Mouse (Mus musculus): ENCODE measurements around the gene Il2rb. TPM values are rescaled to one million over a fixed set of nuclear protein-coding genes. Genes with fewer than 3 reads are reported as not detected.
A peak's percentile ranks its signal among the peaks of the same experiment; 100 is the strongest.

Gene Il2rb
- under 1 TPM; 0.12 to 0.50 (median 0.30) TPM for total RNA-seq (2022)

- DNase-seq (ENCODE audit: low spot score in 2 of 2), result no peak
Measured at GRCm38 (mm10) chr15:78494968-78495406, at the start of gene Il2rb. Il2rb (minus strand) TSS chr15:78495271.

DNA sequence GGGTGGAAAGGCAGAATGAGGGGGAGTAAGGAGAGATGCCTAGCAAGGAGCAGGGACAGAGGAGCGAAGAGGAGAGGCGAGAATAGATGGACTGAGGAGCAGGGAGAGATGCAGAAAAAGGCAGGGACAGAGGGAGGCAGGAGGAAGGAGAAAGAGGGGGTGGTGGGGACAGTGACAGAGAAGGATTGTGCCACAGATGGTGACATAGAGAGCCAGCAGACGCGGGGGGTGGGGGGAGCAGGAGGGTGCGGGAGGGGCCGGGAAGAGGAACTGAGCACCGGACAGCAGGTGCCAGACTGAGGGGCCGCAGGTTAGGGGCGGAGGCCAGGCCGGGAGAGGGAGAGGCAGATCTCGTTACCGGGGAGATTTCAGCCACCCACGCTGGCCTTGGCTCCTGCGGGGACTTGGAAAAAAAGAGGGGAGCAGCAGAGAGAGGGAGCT, 49.5 kb upstream of the Il2rb start, which contains the start of gene Sstr3:
Gene Sstr3 (minus strand): TSS at position 125 of the 441 bp plus-strand sequence.
- DNase-seq (ENCODE audit: low spot score in 2 of 2), result peak in 1 of 2 experiments; percentile 30

DNA sequence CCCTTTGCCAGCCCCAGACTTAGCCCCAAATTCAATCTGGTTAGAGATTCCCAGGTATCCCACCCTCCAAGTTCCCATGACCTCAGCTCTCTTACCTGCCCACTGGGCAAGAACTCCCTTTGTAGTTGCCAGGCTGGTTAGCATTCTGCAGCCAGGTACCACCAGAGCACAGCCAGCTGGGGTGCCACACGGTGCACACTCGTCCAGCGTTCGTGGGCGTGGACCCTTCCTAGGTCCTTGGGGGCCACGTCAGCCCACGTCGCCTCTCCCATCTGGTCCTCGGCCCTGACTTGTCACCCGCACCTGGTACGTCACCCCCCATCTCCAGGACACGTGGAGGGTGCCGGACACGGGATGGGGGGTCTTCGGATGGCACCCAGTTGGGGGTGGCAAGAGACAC, 49.0 kb upstream of the Il2rb start:
- DNase-seq (ENCODE audit: low spot score in 2 of 2), result no peak

- DNase-seq (ENCODE audit: low spot score in 2 of 2), result no peak
Measured at GRCm38 (mm10) chr15:78542767-78543303, 47.8 kb upstream of the Il2rb start.

GRCm38 (mm10) chr15:78542098-78542766, 47.2 kb upstream of the Il2rb start:
- DNase-seq (ENCODE audit: low spot score in 2 of 2), result no peak

DNA sequence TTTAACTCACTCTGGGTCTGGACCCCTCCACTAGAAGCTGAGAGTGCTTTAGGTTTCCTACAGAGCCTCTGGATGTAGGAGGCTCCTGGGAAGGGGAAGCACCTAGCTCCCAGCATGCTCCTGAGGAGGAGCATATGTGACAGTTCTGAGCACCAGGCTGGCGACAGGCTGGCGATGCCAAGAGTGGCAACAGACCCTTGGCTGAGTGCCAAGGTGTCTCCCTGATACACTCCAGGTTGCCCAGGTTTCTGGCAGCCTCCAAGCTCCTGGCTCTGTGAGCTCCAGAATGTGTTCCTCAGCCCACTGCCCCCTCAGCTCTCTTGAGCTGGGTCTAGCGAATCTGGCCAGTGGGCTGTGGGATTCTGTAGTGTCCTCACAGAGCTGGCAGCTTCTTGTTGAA, 46.5 kb upstream of the Il2rb start:
- DNase-seq (ENCODE audit: low spot score in 2 of 2), result peak in 1 of 2 experiments; percentile 38

DNA sequence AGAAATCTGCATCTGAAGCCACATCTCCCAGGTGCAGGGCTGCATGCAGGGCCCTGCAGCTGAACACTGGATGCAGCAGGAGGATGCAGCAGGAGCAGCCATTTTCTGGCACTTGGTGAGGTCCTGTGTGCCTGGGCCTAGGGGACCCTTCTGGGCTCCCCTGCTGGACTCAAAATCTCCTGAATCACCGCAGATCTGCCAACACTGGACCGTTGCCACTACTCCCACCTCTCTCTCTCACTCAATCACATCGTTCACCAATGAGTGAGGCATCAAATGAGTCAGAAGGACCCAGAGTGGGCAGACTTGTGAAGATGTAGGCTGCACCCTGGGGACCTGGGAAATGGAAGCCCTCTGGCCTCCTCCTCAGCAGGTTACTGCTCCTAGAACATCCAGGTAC, 46.0 kb upstream of the Il2rb start:
- DNase-seq (ENCODE audit: low spot score in 2 of 2), result no peak

DNA sequence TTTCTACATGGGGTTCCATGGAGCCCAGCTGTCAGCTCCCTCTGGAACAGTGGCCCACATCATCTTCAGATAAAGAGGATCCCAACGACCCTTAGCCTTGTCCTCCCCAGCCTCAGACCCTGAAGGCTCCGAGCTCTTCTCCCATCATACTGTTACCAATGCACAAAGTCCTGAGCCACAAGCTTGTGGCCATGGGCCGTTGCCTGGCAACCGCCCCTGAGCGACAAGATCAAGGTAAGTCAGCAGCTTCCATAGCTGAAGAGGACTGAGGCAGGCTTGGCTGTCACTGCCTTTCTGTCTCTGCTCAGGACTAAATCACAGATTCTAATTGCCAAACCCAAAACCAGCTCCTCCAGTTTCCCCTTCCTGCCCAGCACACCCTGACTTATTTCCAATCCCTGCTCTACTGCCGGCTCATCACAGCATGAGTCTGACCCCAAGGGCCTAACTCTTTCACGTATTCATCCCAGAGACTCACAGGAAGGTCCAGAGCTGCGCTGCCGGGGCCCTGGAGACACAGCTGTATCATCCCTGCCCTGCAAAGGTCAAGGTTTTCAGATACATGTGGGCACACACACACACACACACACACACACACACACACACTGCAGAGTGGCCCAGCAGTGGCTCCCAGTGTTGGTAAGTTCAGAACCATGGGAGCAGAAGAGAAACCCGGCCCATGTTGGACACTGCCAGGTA, 40.8 kb upstream of the Il2rb start:
- no peak for DNase-seq (ENCODE audit: low spot score in 2 of 2)

DNA sequence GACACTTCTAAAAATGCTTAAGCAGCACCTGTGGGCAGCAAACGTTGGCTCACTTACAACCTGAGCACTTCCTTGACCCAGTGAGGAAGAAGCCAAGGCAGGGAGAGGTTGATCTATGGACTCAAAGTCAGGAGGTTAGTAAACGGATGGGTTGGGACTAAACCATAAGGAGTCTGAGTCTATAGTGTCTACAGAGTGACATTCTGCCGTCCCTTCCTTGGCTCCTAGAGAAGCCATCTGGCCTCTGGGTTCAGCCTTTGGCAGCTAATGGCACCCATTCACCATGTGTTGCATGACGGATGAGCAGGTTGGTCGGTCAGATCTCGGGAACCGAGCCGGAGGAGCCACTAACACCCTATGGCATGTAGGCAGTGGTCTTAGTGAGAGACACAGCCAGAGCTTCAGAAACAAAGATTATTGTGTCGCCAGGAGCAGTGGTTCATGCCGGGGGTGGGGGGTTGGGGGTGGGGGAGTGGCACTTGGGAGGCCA, 38.3 kb upstream of the Il2rb start:
- no peak for DNase-seq (ENCODE audit: low spot score in 2 of 2)

DNA sequence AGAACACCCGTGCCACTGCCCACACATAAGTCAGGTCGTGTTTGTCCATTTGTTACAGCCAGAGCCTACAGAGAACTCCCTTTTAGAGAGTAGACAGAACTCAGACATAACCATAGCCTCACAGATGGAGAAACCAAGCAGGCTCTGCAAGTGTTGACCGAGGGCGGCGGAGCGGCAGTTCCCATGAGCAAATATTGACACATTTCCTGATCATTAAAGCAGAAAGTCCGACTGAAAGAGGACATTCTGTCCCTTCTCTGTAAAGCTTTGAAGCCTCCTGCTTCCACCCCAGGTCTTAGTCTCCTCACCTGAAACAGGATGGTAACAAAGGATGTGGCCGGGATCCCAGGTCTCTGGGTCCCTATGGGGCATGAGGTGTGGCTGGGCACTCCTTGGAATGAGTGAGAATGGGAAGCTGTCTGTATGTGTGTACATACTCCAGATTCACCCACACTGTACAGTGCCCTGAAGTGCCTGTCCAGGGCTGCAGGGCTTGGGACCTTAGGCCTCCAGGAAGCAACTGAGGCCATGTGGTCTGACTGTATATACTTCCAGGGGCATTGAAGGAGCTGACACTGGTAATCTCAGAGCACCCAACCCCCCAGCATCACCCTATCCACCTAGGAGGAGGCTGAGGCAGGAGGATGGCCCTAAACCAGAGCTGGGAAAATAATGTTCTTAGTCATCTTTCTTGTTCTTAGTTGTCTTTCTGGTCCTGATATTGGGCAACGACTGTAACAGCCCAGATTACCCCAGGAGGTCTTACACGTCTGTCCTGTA, 37.7 kb upstream of the Il2rb start:
- DNase-seq (ENCODE audit: low spot score in 2 of 2), result no peak

- DNase-seq (ENCODE audit: low spot score in 2 of 2), result peak; percentile 99 to 100
Measured at GRCm38 (mm10) chr15:78531901-78532469, 36.9 kb upstream of the Il2rb start.

GRCm38 (mm10) chr15:78531451-78531720, 36.3 kb upstream of the Il2rb start:
- DNase-seq (ENCODE audit: low spot score in 2 of 2), result no peak

GRCm38 (mm10) chr15:78530671-78531450, 35.8 kb upstream of the Il2rb start, which contains the start of gene C1qtnf6:
C1qtnf6 (minus strand) TSS chr15:78531416.
- no peak for DNase-seq (ENCODE audit: low spot score in 2 of 2)

DNA sequence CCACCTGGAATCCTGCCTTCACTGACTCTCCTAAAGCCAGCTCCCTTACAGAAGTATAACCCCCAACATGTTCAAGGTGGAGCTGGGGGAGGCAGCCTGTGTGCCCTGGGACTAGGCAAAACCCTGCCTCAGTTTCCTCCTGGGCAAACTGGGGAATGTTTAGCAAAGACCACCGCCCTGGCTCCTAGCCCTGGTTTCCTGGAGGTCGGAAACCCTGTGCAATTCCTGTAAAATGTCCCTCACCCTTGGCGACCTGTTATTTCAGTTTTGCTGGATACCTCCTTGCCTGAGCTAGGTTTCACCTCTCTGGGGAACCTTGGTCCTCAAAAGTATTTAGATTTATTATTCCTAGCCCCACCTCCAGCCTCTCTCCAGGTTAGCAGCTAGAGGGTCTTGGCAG, 35.1 kb upstream of the Il2rb start:
- DNase-seq (ENCODE audit: low spot score in 2 of 2), result no peak

DNA sequence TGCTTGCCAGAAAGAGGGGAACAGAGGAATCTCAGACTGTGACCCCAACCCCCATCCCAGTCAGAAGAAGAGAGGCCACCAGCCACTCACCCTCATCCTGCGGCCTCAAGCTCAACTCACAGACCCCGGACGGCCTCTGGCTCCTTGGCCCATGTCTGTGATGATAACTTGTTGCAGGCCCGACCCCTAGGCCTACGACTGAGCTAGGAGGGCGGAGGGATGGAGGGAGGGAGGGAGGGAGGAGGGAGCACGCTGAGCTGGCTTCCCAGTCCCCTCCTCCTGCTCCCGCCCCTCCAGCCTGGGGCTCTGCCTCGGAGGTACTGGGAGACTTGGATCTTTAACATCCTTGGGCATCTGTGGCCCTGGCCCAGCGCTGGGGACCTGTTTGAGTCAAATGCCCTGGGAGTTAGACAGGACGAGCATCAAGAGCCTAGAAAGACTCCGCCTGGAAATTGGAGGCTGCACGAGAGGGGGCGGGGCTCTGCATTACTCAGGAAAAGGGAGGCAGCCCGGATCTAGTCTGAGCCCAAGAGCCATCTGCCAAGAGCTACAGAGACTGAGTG, 34.4 kb upstream of the Il2rb start:
- DNase-seq (ENCODE audit: low spot score in 2 of 2), result peak; percentile 74 to 77

DNA sequence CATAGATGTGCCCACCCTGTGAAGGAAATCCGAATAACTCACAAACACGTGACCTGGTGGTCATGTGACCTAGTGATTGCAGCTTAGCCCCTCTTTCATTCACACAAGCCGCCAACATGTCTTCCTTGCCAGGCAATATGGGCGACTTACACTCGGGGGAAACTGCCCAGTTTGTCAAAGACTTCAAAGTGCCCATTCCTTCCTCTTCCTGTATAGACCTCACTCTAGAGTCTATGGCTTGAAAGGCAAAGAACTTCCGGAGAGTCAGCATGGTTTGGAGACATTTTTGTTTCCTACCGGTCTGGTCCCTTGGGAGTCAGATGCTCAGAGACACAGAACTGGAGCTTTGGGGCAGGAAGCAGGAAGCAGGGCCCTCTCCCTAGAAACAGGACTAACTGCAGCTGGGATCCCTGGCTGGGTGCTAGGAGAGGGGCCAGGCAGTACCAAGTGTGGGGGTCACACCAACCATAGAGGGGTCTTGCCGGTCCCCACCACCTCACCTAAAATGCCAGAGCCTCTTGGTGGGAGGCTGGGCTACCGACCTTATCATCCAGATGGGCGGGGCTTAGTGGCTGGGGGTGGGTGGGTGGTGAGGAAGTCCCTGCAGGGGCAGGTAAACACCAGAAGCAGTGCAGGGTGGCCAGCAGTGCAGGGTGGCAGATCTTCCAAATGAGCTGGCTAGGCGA, 33.8 kb upstream of the Il2rb start:
- DNase-seq (ENCODE audit: low spot score in 2 of 2), result no peak

GRCm38 (mm10) chr15:78527973-78528372, 32.9 kb upstream of the Il2rb start:
- peak in 1 of 2 experiments; percentile 70 for DNase-seq (ENCODE audit: low spot score in 2 of 2)

GRCm38 (mm10) chr15:78524163-78524562, 29.1 kb upstream of the Il2rb start:
- DNase-seq (ENCODE audit: low spot score in 2 of 2), result no peak

GRCm38 (mm10) chr15:78521892-78522291, 26.8 kb upstream of the Il2rb start:
- DNase-seq (ENCODE audit: low spot score in 2 of 2), result no peak

DNA sequence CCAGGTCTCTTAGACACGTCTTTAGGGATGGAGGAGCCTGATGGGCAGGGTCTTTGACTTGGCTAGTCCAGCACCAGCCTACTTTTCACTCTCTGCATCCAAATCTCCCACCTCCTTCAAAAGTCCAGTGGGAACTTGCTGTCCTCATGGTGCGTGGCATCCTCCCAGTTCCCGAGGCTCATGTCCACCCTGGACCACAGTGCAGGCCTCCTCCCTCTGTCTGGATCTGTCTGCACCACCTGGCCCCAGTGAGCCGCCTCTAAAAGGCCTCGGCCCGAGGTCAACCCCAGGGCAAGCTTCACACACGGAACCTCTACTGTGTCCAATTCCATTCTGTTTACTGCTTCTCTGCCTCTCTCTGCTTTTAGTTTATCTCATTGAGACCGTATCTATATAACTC, 26.3 kb upstream of the Il2rb start:
- no peak for DNase-seq (ENCODE audit: low spot score in 2 of 2)

Measured in layer of hippocampus, adult 8-10 months (tissue).